Mouse (Mus musculus) midbrain, postnatal 0 days (tissue): ENCODE data around the gene Abcf2. TPM values are rescaled to one million over a fixed set of nuclear protein-coding genes. Genes with fewer than 3 reads are reported as not detected.

Experiments
- ATAC-seq: fragments of 200-750 bp; cut with Nextera tagmentation; 2 replicates; pipeline ENCODE4 v1.8.0; 2017; ENCODE audit warnings: moderate number of reproducible peaks, mild to moderate bottlenecking, moderate TSS enrichment, moderate library complexity; ENCODE audit not compliant: low FRiP score
- DNase-seq: peaks from one replicate; pipeline ENCODE4 v3.0.0-alpha.2; 2015; ENCODE audit warnings: low spot score
- H3K27ac ChIP-seq: fragments of 300-500 bp; sonication (generic); 2 replicates; pipeline ENCODE4 v1.5.1; 2014; ENCODE audit warnings: low read depth, mild to moderate bottlenecking, low read length, mixed read lengths
- H3K27me3 ChIP-seq: fragments of 300-500 bp; sonication (generic); 2 replicates; pipeline ENCODE4 v1.6.1; 2014; ENCODE audit warnings: low read length, control low read depth, mixed read lengths; ENCODE audit not compliant: insufficient read depth
- H3K36me3 ChIP-seq: fragments of 300-500 bp; sonication (generic); 2 replicates; pipeline ENCODE4 v1.6.1; 2014; ENCODE audit warnings: low read length, control low read depth, mixed read lengths; ENCODE audit not compliant: insufficient read depth
- H3K4me1 ChIP-seq: fragments of 300-500 bp; sonication (generic); 2 replicates; pipeline ENCODE4 v1.6.1; 2014; ENCODE audit warnings: mild to moderate bottlenecking, control low read depth, antibody characterized with exemption, low read length, mixed read lengths; ENCODE audit not compliant: insufficient read depth
- H3K4me2 ChIP-seq: fragments of 300-500 bp; sonication (generic); 2 replicates; pipeline ENCODE4 v1.6.1; 2014; ENCODE audit warnings: low read depth, mild to moderate bottlenecking, low read length, mixed read lengths; ENCODE audit not compliant: poor library complexity, severe bottlenecking
- H3K4me3 ChIP-seq: fragments of 300-500 bp; sonication (generic); 2 replicates; pipeline ENCODE4 v1.5.1; 2014; ENCODE audit warnings: low read depth, mild to moderate bottlenecking, low read length, moderate library complexity
- H3K9ac ChIP-seq: fragments of 300-500 bp; sonication (generic); replicated peaks from 2 replicates; pipeline ENCODE4 v1.6.1; 2014; ENCODE audit warnings: mild to moderate bottlenecking, low read length, moderate library complexity, mixed read lengths; ENCODE audit not compliant: poor library complexity, severe bottlenecking
- H3K9me3 ChIP-seq: fragments of 300-500 bp; sonication (generic); 2 replicates; pipeline ENCODE4 v1.6.1; 2016; ENCODE audit warnings: low read length, control low read depth
- CTCF ChIP-seq: IDR thresholded peaks from 2 replicates; pipeline ENCODE4 v1.5.1; 2016; ENCODE audit warnings: antibody characterized with exemption, mild to moderate bottlenecking
- WGBS: fragments of 180-500 bp; shearing (Covaris S2); extraction: QIAGEN DNeasy Blood & Tissue Kit; methylation state at CpG from one replicate; pipeline ENCODE4 v1.1.7; 2014; 5-methylcytosine and 5-hydroxymethylcytosine counted together
- polyA plus RNA-seq: library from polyadenylated mRNA; unstranded; fragments of >200 nt; fragmentation: Nextera tagmentation; extraction: Ambion mirVana; gene quantifications from 2 replicates; pipeline ENCODE4 v1.2.1, GENCODE M21; 2015
- total RNA-seq: library from RNA; depleted of rRNA; stranded (reverse); fragments of >200 nt; gene quantifications from 2 replicates; pipeline ENCODE4 v1.2.3, GENCODE M21; 2014

Abcf2 gene
- total and polyA plus RNA-seq, 2 experiments from 2014 or later, result 55.9 to 58.2 TPM

GRCm38 (mm10) chr5:24533391-24533790 is 43.9 kb downstream of the Abcf2 start:
- TF ChIP-seq CTCF, result no peak

DNA sequence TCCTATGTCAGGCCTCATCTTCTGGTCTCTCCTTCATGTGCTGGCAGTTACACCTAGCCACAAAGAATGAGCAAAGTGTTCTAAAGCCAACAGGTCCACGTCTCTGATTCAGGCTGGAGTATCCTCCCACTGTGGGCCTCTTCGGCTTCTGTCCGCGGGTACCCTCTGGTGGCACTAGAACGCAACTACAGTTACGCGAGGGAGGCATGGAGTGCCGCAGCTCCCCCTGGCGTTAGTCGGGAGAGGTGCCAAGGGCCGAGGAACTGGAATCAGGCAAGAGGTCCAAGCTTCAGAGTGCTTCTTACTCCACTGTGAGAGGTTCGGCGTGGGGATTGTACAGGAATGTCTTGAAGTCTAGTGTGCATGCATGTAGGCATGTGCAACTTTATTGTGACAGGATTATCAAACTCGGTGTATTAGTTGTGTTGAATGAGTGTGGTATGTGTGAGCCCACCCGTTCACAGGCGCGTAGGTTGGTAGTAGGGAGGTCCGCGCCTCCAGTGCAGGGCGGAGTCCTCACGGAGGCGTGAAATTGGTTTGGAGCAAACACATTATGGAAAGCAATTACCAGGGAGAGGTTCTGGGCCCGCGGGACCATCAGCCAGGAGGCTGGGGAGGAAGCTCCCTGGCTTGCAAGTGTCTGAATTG is 47.1 kb downstream of the Abcf2 start:
- DNase-seq (peak; percentile 90), ATAC-seq (peak; percentile 61)
- Histone ChIP-seq H3K4me3 (no peak overlapping the region), H3K4me1 (no peaks in the 10 kb centered on the region), H3K9me3 (no peaks in the 10 kb centered on the region), H3K9ac (no peak overlapping the region), H3K27me3 (peaks cover 43% of the 10 kb centered on the region), H3K27ac (no peak overlapping the region), H3K36me3 (no peaks in the 10 kb centered on the region), H3K4me2 (no peak overlapping the region)
- TF ChIP-seq CTCF, result peak; percentile 100
- 21% methylated on average over 24 of the region's 24 CpGs for WGBS

More at GRCm38 (mm10) chr5:24533391-24533790, 43.9 kb downstream of the Abcf2 start:
- no peak overlapping the region for H3K27ac ChIP-seq
- H3K4me3 ChIP-seq, result no peak overlapping the region
- no peaks in the 10 kb centered on the region for H3K4me1 ChIP-seq
- ATAC-seq (no peak), DNase-seq (no peak)
- H3K36me3 ChIP-seq, result no peaks in the 10 kb centered on the region
- H3K27me3 ChIP-seq, result peaks cover 13% of the 10 kb centered on the region
- no peak overlapping the region for H3K4me2 ChIP-seq
- H3K9ac ChIP-seq, result no peak overlapping the region
- 49% methylated on average over 11 of the region's 11 CpGs for WGBS
- no peaks in the 10 kb centered on the region for H3K9me3 ChIP-seq

DNA sequence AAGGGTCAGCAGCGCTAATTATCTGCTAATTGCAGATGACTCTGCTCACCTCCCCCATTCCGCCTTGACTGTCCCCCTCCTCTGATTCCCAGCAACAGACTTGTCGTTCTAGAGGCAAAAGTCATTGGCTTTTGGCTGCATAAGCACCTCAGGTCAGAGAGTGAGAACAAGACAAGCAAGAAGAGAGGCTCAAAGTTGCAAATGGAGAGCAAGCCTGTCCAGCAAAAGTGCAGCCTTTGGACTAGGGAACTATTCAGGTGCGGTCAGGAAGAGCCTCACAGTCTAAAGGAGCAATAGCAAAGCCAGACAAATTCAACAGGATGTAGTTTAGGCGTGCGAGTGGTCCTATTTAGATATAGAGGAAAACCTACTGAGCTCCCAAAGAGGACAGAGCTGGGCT is 49.5 kb downstream of the Abcf2 start:
- WGBS, result 17% methylated on average over 6 of the region's 6 CpGs
- no peaks in the 10 kb centered on the region for H3K4me1 ChIP-seq
- no peak overlapping the region for H3K9ac ChIP-seq
- H3K27me3 ChIP-seq, result peaks cover 63% of the 10 kb centered on the region
- TF ChIP-seq CTCF, result no peak
- no peak overlapping the region for H3K27ac ChIP-seq
- H3K4me3 ChIP-seq, result no peak overlapping the region
- H3K36me3 ChIP-seq, result no peaks in the 10 kb centered on the region
- H3K9me3 ChIP-seq, result no peaks in the 10 kb centered on the region
- H3K4me2 ChIP-seq, result no peak overlapping the region
- DNase-seq (no peak), ATAC-seq (no peak)

GRCm38 (mm10) chr5:24526889-24527230 is 50.4 kb downstream of the Abcf2 start, which contains the start of gene Gbx1:
Gene Gbx1 (minus strand): TSS chr5:24527202.
- under 1% methylated on average over 19 of the region's 49 CpGs for WGBS

GRCm38 (mm10) chr5:24526190-24526888 is 50.9 kb downstream of the Abcf2 start:
- Histone ChIP-seq H3K27me3 (peaks cover 73% of the 10 kb centered on the region), H3K27ac (no peak overlapping the region), H3K9ac (peak overlapping the region; percentile 48; the same call in 1 of the 2 replicates), H3K36me3 (no peaks in the 10 kb centered on the region), H3K4me3 (peak overlapping the region; percentile 48), H3K9me3 (no peaks in the 10 kb centered on the region), H3K4me2 (peak overlapping the region; percentile 96), H3K4me1 (no peaks in the 10 kb centered on the region)
- 1% methylated on average over 62 of the region's 109 CpGs for WGBS
- DNase-seq, result no peak
- peak; percentile 38; the same call in 1 of the 2 replicates for ATAC-seq
- TF ChIP-seq CTCF, result no peak

More at GRCm38 (mm10) chr5:24526889-24527230, 50.4 kb downstream of the Abcf2 start, which contains the start of gene Gbx1:
- H3K4me3 ChIP-seq, result peak within 1 kb of the TSS; percentile 48
- H3K9me3 ChIP-seq, result no peaks in the 10 kb centered on the region
- H3K27me3 ChIP-seq, result peaks cover 72% of the 10 kb centered on the region
- H3K4me2 ChIP-seq, result peak within 1 kb of the TSS; percentile 96
- no peak within 1 kb of the TSS for H3K27ac ChIP-seq
- no peaks in the 10 kb centered on the region for H3K36me3 ChIP-seq
- peak within 1 kb of the TSS; percentile 48; the same call in 1 of the 2 replicates for H3K9ac ChIP-seq
- TF ChIP-seq CTCF, result no peak
- no peaks in the 10 kb centered on the region for H3K4me1 ChIP-seq
- ATAC-seq (no peak), DNase-seq (no peak)
